Mouse (Mus musculus) midbrain, embryonic 15.5 days (tissue): ENCODE results near the gene Slc32a1. TPM values are rescaled to one million over a fixed set of nuclear protein-coding genes. Genes with fewer than 3 reads are reported as not detected.

Source experiments
- ATAC-seq: fragments of 200-750 bp; cut with Nextera tagmentation; replicated peaks from 2 replicates; pipeline ENCODE4 v1.8.0; 2017; ENCODE audit warnings: moderate TSS enrichment
- H3K27ac ChIP-seq: fragments of 300-500 bp; sonication (generic); 2 replicates; pipeline ENCODE4 v1.5.1; 2015; ENCODE audit warnings: mild to moderate bottlenecking, inconsistent platforms
- H3K27me3 ChIP-seq: fragments of 300-500 bp; sonication (generic); replicated peaks from 2 replicates; pipeline ENCODE4 v1.6.1; 2015; ENCODE audit warnings: inconsistent platforms
- H3K36me3 ChIP-seq: fragments of 300-500 bp; sonication (generic); replicated peaks from 2 replicates; pipeline ENCODE4 v1.6.1; 2015; ENCODE audit warnings: inconsistent platforms
- H3K4me1 ChIP-seq: fragments of 300-500 bp; sonication (generic); 2 replicates; pipeline ENCODE4 v1.6.1; 2015; ENCODE audit warnings: inconsistent platforms
- H3K4me2 ChIP-seq: fragments of 300-500 bp; sonication (generic); 2 replicates; pipeline ENCODE4 v1.6.1; 2015; ENCODE audit warnings: inconsistent platforms, mild to moderate bottlenecking, moderate library complexity
- H3K4me3 ChIP-seq: fragments of 300-500 bp; sonication (generic); 2 replicates; pipeline ENCODE4 v1.5.1; 2015; ENCODE audit warnings: mild to moderate bottlenecking, inconsistent platforms
- H3K9ac ChIP-seq: fragments of 300-500 bp; sonication (generic); 2 replicates; pipeline ENCODE4 v1.6.1; 2015; ENCODE audit warnings: mild to moderate bottlenecking, inconsistent platforms
- H3K9me3 ChIP-seq: fragments of 300-500 bp; sonication (generic); 2 replicates; pipeline ENCODE4 v1.6.1; 2016; ENCODE audit warnings: inconsistent platforms
- WGBS: fragments of 180-500 bp; shearing (Covaris S2); methylation state at CpG from one replicate; pipeline ENCODE4 v1.1.7; 2015; ENCODE audit warnings: mixed read lengths; 5-methylcytosine and 5-hydroxymethylcytosine counted together
- microRNA counts: library from miRNA; unstranded; fragments of <30 nt; microRNA quantifications from one replicate; lab custom pipeline; 2016
- microRNA-seq: library from miRNA; unstranded; fragments of <30 nt; microRNA quantifications from one replicate; pipeline ENCODE4, GENCODE M21; 2016
- polyA plus RNA-seq: library from polyadenylated mRNA; unstranded; fragments of >200 nt; fragmentation: Nextera tagmentation; extraction: Ambion mirVana; gene quantifications from 2 replicates; pipeline ENCODE4 v1.2.1, GENCODE M21; 2015

Gene Slc32a1
- polyA plus RNA-seq, 1 experiment from 2014 or later = 9.8 TPM

DNA sequence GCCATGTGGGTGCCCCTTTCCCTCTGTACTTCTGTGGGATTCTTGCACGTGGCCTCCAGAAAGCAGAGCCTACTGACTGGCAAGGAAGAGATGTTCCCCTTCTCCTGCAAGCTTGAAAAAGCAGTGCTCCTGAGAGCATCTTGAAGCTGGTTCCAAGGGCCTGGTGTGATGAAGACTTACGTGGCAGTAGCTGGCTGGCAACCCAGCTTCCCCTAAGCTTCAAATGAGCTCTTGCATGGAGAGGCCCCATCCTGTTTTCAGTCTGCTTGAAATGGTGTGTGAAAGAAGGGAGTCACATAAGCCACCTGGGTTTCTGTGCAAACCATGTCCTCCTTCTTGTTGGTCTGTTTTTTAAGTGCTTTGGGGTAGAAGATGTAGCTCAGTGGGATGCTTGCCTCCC lies 32.0 kb downstream of the Slc32a1 start:
- H3K27ac ChIP-seq = no peak overlapping the region
- peaks cover 10% of the 10 kb centered on the region; the same call in 1 of the 2 replicates for H3K36me3 ChIP-seq
- no peaks in the 10 kb centered on the region for H3K9me3 ChIP-seq
- WGBS = 82% methylated on average over 2 of the region's 2 CpGs
- H3K4me1 ChIP-seq = no peaks in the 10 kb centered on the region
- no peak overlapping the region for H3K9ac ChIP-seq
- H3K4me3 ChIP-seq = no peak overlapping the region
- ATAC-seq = no peak
- H3K4me2 ChIP-seq = no peak overlapping the region
- H3K27me3 ChIP-seq = no peaks in the 10 kb centered on the region

DNA sequence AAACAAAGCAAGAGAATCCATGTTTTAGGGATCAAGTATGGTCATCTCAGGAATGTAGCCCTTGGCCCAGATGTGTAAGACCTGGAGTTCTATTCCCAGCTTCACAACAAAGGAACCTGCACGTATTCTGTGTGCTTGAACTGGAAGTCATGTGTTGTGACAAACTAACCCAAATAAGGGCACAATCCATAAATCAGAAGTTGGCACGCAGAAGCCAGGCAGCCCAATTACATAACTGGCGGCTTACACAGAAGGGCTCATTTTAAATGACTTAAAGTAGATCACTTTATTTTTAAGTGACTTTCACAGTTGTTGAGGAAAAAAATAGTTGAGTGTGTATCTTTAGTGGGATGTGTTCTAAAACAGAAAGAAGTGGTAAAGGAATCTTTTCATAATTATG lies 33.2 kb downstream of the Slc32a1 start:
- no peaks in the 10 kb centered on the region for H3K9me3 ChIP-seq
- no peak overlapping the region for H3K27ac ChIP-seq
- H3K27me3 ChIP-seq = no peaks in the 10 kb centered on the region
- WGBS = 94% methylated on average over 3 of the region's 3 CpGs
- H3K4me1 ChIP-seq = no peaks in the 10 kb centered on the region
- no peak overlapping the region for H3K4me2 ChIP-seq
- H3K4me3 ChIP-seq = no peak overlapping the region
- no peak overlapping the region for H3K9ac ChIP-seq
- H3K36me3 ChIP-seq = peaks cover 6% of the 10 kb centered on the region; the same call in 1 of the 2 replicates
- ATAC-seq = no peak

- Histone ChIP-seq H3K4me1 (no peaks in the 10 kb centered on the region), H3K9ac (no peak overlapping the region), H3K9me3 (no peaks in the 10 kb centered on the region), H3K27me3 (no peaks in the 10 kb centered on the region), H3K4me2 (no peak overlapping the region), H3K27ac (no peak overlapping the region), H3K4me3 (no peak overlapping the region), H3K36me3 (no peaks in the 10 kb centered on the region)
- ATAC-seq = no peak
- WGBS = 47% methylated on average over 7 of the region's 7 CpGs
Measured at GRCm38 (mm10) chr2:158651159-158651908, 40.8 kb downstream of the Slc32a1 start.

DNA sequence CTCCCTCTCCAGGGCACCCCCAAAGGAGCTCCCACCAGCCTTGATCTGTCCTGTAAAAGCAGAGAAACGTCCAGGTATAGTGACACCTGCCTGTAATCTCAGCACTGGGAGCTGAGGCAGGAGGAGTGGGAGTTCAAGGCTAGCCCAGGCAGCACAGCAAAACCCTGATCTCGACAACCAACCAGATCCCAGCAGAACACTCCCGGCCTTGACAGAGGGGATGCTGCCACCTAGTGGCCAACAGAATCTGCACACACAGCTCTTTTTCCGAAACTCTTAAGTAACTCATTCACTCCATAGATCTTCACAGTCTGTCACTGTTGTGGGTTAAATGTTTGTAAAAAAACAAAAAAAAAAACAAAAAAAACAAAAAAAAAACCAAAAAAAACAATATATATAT lies 42.4 kb downstream of the Slc32a1 start:
- Histone ChIP-seq H3K4me3 (no peak overlapping the region), H3K9ac (no peak overlapping the region), H3K27me3 (no peaks in the 10 kb centered on the region), H3K4me2 (no peak overlapping the region), H3K4me1 (no peaks in the 10 kb centered on the region), H3K9me3 (no peaks in the 10 kb centered on the region), H3K27ac (no peak overlapping the region), H3K36me3 (no peaks in the 10 kb centered on the region)
- 6% methylated on average over 4 of the region's 4 CpGs for WGBS
- ATAC-seq = 0 out of 2 replicates have a peak, but pooled peaks have one; percentile 33

GRCm38 (mm10) chr2:158654717-158655116 lies 44.1 kb downstream of the Slc32a1 start:
- Histone ChIP-seq H3K27me3 (no peaks in the 10 kb centered on the region), H3K4me1 (no peaks in the 10 kb centered on the region), H3K27ac (no peak overlapping the region), H3K4me2 (no peak overlapping the region), H3K4me3 (no peak overlapping the region), H3K9me3 (no peaks in the 10 kb centered on the region), H3K9ac (no peak overlapping the region), H3K36me3 (no peaks in the 10 kb centered on the region)
- WGBS = 80% methylated on average over 9 of the region's 9 CpGs
- no peak for ATAC-seq

DNA sequence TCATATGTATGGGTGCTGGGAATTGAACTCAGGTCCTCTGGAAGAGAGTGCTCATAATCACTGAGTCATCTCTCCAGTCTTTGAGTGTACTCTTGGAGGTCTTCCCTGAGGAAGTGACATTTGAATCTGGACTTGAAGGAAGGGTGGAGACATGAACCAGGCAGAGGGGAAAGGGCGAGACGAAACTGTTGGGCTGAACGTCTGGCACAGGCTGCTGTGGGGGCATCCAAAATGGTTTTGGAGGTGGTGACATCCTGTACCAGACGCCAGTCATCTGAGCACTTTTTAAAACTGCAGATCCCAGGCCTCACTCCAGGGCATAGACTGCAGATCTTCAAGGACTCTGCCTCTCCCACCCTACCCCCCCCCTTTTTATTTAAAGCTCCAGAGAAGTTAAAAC lies 45.2 kb downstream of the Slc32a1 start:
- no peak overlapping the region for H3K27ac ChIP-seq
- H3K4me1 ChIP-seq = no peaks in the 10 kb centered on the region
- H3K4me2 ChIP-seq = no peak overlapping the region
- no peaks in the 10 kb centered on the region for H3K27me3 ChIP-seq
- WGBS = 90% methylated on average over 4 of the region's 4 CpGs
- no peak overlapping the region for H3K9ac ChIP-seq
- no peaks in the 10 kb centered on the region for H3K9me3 ChIP-seq
- H3K36me3 ChIP-seq = no peaks in the 10 kb centered on the region
- no peak for ATAC-seq
- no peak overlapping the region for H3K4me3 ChIP-seq

DNA sequence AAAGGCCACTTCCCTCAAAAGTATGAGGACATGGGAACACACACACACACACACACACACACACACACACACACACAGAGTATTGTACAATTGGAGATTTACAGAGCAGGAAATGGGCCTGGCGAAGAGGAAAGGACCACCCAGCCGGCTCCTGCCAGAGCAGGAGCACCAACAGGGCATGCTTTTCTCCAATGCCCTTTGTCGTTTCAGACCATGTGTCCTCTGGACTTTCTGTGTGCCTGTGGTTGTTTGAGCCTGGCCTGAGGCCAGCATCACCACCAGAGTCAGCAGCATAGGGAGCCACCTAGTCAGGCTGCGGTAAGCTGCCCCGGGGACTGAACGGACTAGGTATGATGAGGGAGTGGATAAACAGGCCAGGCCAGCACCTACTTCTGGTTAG lies 48.3 kb downstream of the Slc32a1 start:
- H3K36me3 ChIP-seq = no peaks in the 10 kb centered on the region
- no peak overlapping the region for H3K9ac ChIP-seq
- no peaks in the 10 kb centered on the region for H3K27me3 ChIP-seq
- H3K4me1 ChIP-seq = no peaks in the 10 kb centered on the region
- no peak for ATAC-seq
- WGBS = 58% methylated on average over 6 of the region's 6 CpGs
- H3K4me2 ChIP-seq = no peak overlapping the region
- no peak overlapping the region for H3K4me3 ChIP-seq
- no peaks in the 10 kb centered on the region for H3K9me3 ChIP-seq
- H3K27ac ChIP-seq = no peak overlapping the region

DNA sequence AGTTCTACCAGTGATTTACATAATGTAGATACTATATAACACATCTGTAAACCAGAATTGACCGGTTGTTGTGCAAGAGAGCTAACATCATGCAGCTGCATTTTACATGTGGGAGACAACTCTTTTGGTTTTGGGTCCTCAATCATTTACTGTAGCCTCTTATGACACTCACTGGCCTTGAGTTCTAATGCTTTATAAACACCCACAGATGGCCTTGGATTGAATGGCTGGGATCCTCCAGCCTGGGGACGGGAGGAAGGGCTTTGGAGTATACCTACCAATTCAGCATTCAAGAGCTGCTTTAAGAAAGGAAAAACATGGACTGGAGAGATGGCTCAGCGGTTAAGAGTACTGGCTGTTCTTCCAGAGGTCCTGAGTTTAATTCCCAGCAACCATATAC lies 48.8 kb downstream of the Slc32a1 start:
- H3K36me3 ChIP-seq = no peaks in the 10 kb centered on the region
- no peak overlapping the region for H3K4me2 ChIP-seq
- WGBS = 82% methylated on average over 3 of the region's 3 CpGs
- H3K9me3 ChIP-seq = no peaks in the 10 kb centered on the region
- no peak for ATAC-seq
- H3K4me1 ChIP-seq = no peaks in the 10 kb centered on the region
- H3K9ac ChIP-seq = no peak overlapping the region
- H3K27ac ChIP-seq = no peak overlapping the region
- no peak overlapping the region for H3K4me3 ChIP-seq
- no peaks in the 10 kb centered on the region for H3K27me3 ChIP-seq

DNA sequence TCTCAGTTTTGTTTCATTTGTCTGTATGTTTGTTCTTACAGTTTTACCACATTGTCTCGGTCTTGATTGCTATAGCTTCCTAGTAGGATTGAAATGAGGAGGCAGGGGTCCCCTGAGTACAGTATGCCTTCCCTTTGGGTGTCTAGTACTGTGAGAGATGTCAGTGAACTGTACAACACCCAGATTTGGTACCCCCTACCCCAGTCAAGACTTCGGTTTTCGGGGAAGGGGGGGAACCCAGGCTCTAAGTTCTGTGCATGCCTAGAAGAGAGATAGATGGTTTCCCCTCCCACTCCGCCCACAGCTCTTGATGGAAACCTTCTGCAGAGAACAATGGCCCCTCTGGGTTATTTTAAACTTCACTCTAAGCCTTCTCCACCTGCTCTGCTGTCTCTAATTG lies 54.5 kb downstream of the Slc32a1 start, which contains the start of gene Ppp1r16b:
TSS of gene Ppp1r16b (plus strand) at position 301 of the 400 bp plus-strand sequence.
- no peak for ATAC-seq
- Histone ChIP-seq H3K4me3 (no peak within 1 kb of the TSS), H3K27ac (no peak within 1 kb of the TSS), H3K4me2 (no peak within 1 kb of the TSS), H3K27me3 (0 out of 2 replicates have a peak, but pooled peaks cover 5% of the 10 kb centered on the region), H3K9ac (no peak within 1 kb of the TSS), H3K36me3 (no peaks in the 10 kb centered on the region), H3K4me1 (peaks cover 33% of the 10 kb centered on the region), H3K9me3 (no peaks in the 10 kb centered on the region)
- 86% methylated on average over 4 of the region's 4 CpGs for WGBS

MicroRNA genes within 50 kb of the gene (microRNA counts, 519-probe panel; counts per million panel counts)
- 1,722 counts per million, percentile 9 among the panel's probes with 10 or more counts for microRNA mmu-miR-3474 (lab: Ali Mortazavi, UCI)

Small RNAs within 50 kb of the gene (microRNA-seq; reads per million reads assigned to microRNA genes)
- gene Mir3474 = 3.9 reads per million, percentile 19 among the genes with 10 or more reads in this experiment

Other genes with a start within 250 kb of the Slc32a1 start
- gene Snhg11, start 235.1 kb upstream of the Slc32a1 start, polyA plus RNA-seq = 560 and 673 TPM in 2 replicates
- 27.4 and 28.0 TPM in 2 replicates for gene Ralgapb, start 200.9 kb upstream of the Slc32a1 start, polyA plus RNA-seq
- gene Adig, start 108.2 kb upstream of the Slc32a1 start, polyA plus RNA-seq = not detected in 2 replicates
- 0.50 and 0.63 TPM in 2 replicates for gene Arhgap40, start 98.0 kb upstream of the Slc32a1 start, polyA plus RNA-seq
- 11.7 and 12.8 TPM in 2 replicates for gene Actr5, start 14.1 kb downstream of the Slc32a1 start, polyA plus RNA-seq
- 21.0 and 23.4 TPM in 2 replicates for gene Ppp1r16b, start 54.6 kb downstream of the Slc32a1 start, polyA plus RNA-seq
- 6.0 and 7.3 TPM in 2 replicates for gene Fam83d, start 157.3 kb downstream of the Slc32a1 start, polyA plus RNA-seq
- gene Dhx35, start 184.0 kb downstream of the Slc32a1 start, polyA plus RNA-seq = 14.3 and 14.6 TPM in 2 replicates